Mouse (Mus musculus) bone marrow macrophage, adult 2 months (primary cell): Measurements from ENCODE around the gene H2afy. TPM values are rescaled to one million over a fixed set of nuclear protein-coding genes. Genes with fewer than 3 reads are reported as not detected.

ENCODE experiments used
- H3K27ac ChIP-seq: 2 replicates; pipeline ENCODE4 v1.5.1; 2012; ENCODE audit warnings: low read depth, low read length; ENCODE audit not compliant: insufficient read depth
- H3K4me1 ChIP-seq: 2 replicates; pipeline ENCODE4 v1.6.1; 2012; ENCODE audit warnings: low read length; ENCODE audit not compliant: control insufficient read depth, insufficient read depth
- H3K4me3 ChIP-seq: 2 replicates; pipeline ENCODE4 v1.5.1; 2012; ENCODE audit warnings: mild to moderate bottlenecking, low read length, moderate library complexity; ENCODE audit not compliant: insufficient read depth
- CTCF ChIP-seq: IDR thresholded peaks from 2 replicates; pipeline ENCODE4 v1.5.1; 2012; ENCODE audit warnings: low read depth, mild to moderate bottlenecking, low read length, moderate library complexity
- POLR2A ChIP-seq: IDR thresholded peaks from 2 replicates; pipeline ENCODE4 v1.6.1; 2012; ENCODE audit warnings: mild to moderate bottlenecking, low read depth, low read length, borderline replicate concordance
- polyA plus RNA-seq: library from polyadenylated mRNA; stranded (reverse); fragments of >200 nt; gene quantifications from 2 replicates; pipeline ENCODE4 v1.2.4, GENCODE M21; 2012; ENCODE audit not compliant: missing spikeins, insufficient read depth, insufficient read length

H2afy gene
- polyA plus RNA-seq, 1 experiment: 179 TPM

DNA sequence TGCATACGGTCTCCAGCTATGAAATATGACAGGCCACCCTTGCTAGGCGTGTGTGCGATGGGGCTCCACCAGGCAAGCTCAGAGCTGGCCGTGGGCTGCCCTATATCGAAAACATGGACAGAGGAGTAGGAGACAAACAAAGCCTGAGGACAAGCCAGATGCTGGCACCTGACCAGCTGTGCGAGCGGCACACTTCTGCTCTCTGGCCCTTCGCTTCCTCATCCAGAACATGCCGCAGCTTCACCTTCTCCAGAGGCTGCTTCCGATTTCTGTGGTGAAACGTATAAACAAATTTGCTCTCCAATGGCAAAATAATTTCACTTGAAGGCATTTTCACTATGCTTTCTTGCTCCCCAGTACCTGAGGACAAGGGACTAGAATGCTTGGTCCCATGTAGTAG, 29.4 kb upstream of the H2afy start:
- H3K27ac ChIP-seq: no peak overlapping the region
- no peak overlapping the region for H3K4me3 ChIP-seq
- peaks cover 29% of the 10 kb centered on the region for H3K4me1 ChIP-seq
- TF ChIP-seq CTCF (no peak), POLR2A (no peak)

DNA sequence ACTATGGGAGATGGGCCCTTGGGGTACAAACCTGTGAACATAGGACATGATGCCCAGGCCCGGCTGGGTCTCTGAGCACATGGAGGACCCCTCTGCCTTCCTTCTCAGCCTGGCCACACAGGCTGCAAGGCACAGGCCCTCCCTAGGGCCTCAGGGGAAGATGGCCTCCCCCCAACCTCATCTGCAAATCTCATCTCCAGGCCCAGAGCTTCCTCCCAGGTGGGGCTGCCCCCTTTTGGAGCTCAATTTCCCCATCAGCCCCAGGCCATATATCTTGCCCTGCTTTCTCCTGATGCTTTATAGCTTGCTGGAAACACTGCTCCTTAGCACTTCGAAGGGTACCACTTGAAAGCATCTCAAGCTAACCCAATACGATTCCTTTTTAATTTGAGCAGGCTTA, 28.2 kb upstream of the H2afy start:
- H3K4me1 ChIP-seq: peaks cover 21% of the 10 kb centered on the region
- H3K4me3 ChIP-seq: no peak overlapping the region
- H3K27ac ChIP-seq: no peak overlapping the region
- TF ChIP-seq POLR2A (no peak), CTCF (no peak)

DNA sequence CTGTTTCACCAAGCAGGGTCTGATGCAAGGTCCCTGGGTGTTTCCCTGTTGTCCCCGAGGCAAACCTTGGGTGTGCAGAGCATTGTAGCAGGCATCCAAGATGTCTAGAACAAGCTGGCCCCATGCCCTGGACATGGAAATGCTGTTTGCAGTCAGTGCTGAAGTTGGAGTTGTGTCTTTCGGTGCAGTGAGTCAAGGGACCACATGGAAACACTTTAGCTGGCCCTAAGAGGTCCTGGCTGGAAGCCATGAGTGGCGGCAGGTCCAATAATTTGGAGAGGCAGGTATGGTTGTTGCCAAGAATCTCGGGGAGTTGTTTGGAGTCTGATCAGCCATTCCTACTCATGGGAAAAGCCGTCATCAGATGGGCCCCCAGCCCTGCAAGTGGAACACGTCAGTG, 27.6 kb upstream of the H2afy start:
- no peak overlapping the region for H3K4me3 ChIP-seq
- peaks cover 21% of the 10 kb centered on the region for H3K4me1 ChIP-seq
- H3K27ac ChIP-seq: no peak overlapping the region
- no peak for TF ChIP-seq POLR2A
- no peak for TF ChIP-seq CTCF

DNA sequence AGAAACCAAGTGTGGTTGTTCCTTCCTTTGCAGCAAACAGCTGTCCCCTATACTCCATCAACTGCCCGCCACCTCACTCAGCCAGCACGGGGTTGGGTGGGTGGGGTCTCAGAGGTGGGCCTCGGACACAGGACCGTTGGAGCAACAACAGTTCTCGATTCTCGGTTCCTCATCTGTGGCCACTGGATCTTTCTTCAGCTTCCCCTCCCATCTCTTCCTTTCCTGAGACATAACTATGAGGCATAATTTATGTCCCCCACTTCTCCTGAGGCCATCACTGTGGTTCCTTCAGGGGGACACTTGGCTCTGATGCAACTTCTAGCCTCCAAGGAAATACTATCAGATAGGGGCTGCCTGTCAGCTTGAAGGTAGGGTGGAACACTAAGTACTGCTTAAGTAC, 26.7 kb upstream of the H2afy start:
- TF ChIP-seq CTCF: no peak
- no peak for TF ChIP-seq POLR2A
- peaks cover 21% of the 10 kb centered on the region for H3K4me1 ChIP-seq
- no peak overlapping the region for H3K27ac ChIP-seq
- H3K4me3 ChIP-seq: no peak overlapping the region

DNA sequence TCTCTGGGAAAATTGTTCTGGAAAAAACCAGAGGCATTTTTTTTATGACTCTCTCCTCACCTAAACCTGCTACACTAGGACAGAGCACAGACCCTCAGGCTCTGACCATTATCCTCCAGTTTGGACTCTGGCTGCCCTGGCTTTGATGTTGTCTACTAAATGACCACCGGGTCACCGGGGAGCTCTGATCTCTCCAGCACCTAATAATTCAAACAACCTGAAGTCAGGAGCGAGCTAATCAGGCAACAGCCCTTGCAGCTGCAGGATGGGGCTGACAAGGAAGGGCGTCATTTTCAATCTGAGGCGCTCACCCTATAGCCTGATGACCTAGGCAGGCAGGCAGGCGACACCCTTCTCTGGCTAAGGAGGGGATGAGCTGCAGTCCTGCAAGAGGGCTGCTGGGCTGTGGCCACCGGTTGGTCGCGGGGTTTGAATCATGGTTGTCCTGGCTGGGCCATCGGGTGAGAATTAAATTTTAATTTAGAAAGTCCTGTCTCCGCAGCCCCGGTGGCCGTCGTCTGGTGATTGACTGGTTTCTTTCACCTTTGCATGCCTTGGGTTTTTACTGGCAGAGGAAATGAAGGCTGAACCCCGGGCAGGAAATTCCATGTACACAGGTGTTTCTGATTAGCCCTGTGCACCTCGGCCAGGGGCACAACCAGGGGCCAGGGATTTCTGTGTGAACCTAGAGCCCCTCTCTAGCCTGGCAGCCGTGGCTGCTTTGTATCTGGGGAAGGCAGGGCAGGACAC, 23.6 kb upstream of the H2afy start:
- Histone ChIP-seq H3K4me3 (no peak overlapping the region), H3K4me1 (peaks cover 11% of the 10 kb centered on the region), H3K27ac (no peak overlapping the region)
- TF ChIP-seq POLR2A (no peak), CTCF (no peak)

DNA sequence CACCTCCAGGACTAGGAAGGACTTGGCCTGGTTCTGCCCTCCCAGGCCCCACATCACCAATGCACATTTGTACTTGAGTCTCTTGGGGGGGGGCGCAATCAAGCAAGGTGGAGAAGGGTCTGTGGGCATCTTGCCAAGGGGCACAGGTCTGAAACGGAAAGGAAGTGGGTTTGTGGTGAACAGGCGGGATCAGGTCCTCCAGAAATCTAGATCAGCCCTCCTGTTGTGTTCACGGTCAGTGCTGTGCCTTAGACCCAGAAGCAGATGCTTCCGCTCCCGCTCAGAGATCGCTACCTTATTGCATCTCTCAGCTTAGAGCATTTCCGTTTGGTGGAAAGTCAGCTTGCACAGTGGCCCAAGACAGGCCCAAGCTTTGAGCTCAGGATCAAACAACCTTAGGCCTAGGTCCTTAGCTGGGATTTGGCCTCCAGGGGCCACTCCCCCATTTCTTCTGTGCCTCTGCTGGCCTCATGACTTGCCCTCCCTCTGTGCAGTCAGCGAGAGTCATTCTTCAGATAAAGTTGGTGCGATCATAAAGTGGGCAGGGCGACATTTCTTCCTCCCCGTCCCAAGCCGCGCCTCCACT, 22.9 kb upstream of the H2afy start:
- TF ChIP-seq CTCF (no peak), POLR2A (no peak)
- peaks cover 11% of the 10 kb centered on the region for H3K4me1 ChIP-seq
- H3K27ac ChIP-seq: no peak overlapping the region
- H3K4me3 ChIP-seq: no peak overlapping the region

DNA sequence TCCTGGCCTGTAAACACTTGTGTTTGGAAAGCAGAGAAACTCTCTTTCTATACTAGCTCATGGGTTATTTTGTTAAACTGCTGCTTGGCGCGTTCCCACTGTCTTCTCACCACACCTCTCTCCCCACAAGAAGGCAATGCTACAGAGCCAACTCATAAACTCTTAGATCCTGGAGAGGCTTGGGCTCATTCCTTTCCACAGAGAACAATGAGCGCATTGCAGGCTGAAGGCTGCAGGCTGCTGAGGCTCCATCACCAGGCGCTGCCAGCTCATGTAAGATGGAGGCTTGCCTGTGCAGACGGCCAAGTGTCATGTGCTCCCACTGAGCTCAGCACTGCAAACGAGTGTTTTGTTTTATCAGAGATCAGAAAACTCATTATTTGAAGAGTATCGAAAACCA, 19.5 kb upstream of the H2afy start:
- no peak overlapping the region for H3K27ac ChIP-seq
- TF ChIP-seq POLR2A: no peak
- no peak for TF ChIP-seq CTCF
- no peak overlapping the region for H3K4me3 ChIP-seq
- H3K4me1 ChIP-seq: peaks cover 9% of the 10 kb centered on the region

DNA sequence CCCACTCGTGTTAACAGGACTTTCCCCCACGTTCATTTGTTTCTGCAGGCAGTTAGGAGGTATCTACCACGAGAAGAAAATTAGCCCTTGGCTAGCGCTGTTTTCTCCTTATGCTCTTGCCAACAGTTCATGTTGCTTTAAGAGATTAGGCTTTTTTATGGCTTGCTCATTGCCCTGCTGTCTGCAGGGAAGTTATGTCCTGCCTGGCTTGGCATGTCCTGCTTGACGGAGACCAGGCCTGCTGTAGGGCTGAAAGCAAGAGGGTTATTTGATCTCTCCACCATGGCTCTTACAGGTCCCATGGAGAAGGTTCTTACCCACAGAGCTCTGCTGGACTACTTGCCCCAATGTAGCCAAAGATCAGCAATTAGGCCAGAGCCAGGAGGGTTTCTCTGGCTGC, 18.9 kb upstream of the H2afy start:
- Histone ChIP-seq H3K4me3 (no peak overlapping the region), H3K27ac (no peak overlapping the region), H3K4me1 (peaks cover 9% of the 10 kb centered on the region)
- TF ChIP-seq CTCF: no peak
- no peak for TF ChIP-seq POLR2A

DNA sequence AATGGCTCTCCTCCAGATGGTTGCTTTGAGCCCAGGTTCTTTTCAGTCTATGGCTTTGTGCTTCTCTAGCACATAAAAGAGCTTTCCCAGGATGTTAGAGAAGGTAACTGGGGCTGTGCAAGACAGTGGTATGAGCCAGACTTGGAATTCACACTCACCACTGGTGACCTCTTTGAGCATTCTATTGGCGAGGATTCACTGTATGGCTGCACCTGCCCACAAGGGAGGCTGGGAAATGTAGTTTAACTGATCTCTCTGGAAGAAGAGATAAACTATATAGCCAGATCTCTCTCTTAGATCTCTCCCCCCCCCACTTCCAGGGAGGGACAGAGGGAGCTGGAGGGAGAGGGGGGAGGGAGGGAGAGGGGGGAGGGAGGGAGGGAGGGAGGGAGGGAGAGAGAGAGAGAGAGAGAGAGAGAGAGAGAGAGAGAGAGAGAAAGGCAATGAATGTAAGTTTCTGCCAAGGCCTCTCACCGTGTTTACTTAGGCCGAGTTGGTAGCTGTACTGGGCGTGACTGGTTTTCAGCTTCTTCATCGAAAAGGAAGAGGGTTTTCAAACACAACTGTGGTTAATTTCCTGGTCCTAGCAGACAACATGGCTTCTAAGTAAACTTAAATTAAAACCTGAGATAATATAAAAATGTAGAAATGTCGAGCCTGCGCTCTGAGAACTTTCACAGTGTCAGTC, 16.8 kb upstream of the H2afy start:
- H3K4me1 ChIP-seq: peaks cover 9% of the 10 kb centered on the region
- TF ChIP-seq POLR2A: no peak
- TF ChIP-seq CTCF: no peak
- no peak overlapping the region for H3K4me3 ChIP-seq
- H3K27ac ChIP-seq: no peak overlapping the region

DNA sequence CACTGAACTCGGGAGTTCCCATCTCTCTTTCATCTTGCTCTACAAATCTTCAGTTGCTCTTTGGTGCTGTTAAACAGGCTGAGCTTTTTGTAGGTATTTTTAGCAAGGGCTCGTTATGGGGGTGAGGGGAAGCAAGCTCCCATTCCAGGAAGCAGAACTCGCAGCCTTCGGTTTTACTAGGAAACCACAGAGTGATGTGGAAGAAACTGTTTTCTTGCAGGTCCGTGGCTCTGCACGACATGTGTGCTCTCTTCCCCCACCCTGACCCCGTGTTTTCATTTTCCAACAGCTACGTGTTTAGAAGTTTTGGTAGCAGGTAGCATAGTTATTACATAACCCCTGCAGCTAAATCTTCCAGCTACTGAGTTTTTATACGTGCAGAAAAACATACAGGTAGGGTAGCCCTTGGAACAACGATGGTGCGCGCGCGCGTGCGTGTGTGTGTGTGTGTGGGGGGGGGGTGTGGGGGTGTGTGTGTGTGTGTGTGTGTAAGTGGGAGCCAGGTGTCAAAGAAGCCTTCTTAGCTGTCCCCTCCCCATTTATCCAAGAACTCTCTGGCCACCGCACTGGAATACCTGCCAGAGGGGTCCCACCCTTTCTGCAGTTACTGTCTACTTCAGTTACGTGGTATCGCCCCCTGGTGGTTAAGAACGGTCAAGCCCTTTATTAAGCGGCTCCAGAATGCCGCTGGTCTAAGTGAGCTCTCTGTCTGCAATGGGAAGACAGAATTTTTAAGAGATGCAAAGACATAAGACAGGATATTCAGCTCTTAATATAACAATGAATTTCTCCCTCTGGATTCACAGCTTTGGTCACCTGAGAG, 15.5 kb upstream of the H2afy start:
- peak; percentile 87 for TF ChIP-seq CTCF
- TF ChIP-seq POLR2A: no peak
- peaks cover 9% of the 10 kb centered on the region for H3K4me1 ChIP-seq
- peak overlapping the region; percentile 58 for H3K4me3 ChIP-seq
- peak overlapping the region; percentile 51 for H3K27ac ChIP-seq

DNA sequence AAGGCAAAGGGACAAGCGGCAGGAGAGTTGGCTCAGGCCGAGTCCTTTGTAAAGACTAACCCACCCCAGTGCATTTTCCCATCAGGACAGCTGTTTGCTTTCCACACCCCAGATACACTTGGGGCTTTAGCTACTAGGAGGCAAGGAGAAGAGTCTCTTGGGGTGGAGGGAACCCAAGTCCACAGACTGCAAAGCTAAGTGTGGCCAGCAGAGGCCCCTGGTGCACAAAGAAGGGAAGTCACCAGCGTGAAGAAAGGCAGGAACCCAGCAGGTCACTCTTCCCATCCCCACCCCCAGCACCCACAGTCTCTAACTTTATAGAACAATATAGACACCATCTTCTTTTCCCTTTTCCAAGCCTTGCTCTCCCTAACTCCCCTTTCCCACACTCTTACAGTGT, 9.4 kb upstream of the H2afy start:
- peak; percentile 39; the same call in 1 of the 2 replicates for TF ChIP-seq CTCF
- TF ChIP-seq POLR2A: no peak
- H3K4me3 ChIP-seq: no peak overlapping the region
- H3K4me1 ChIP-seq: peaks cover 3% of the 10 kb centered on the region
- no peak overlapping the region for H3K27ac ChIP-seq
